Mouse (Mus musculus) limb, embryonic 15.5 days (tissue): ENCODE measurements around the gene Pros1. TPM values are rescaled to one million over a fixed set of nuclear protein-coding genes. Genes with fewer than 3 reads are reported as not detected.

ENCODE experiments used
- ATAC-seq: fragments of 200-750 bp; cut with Nextera tagmentation; 2 replicates; pipeline ENCODE4 v1.8.0; 2017; ENCODE audit warnings: low read depth, moderate TSS enrichment; ENCODE audit not compliant: insufficient number of reproducible peaks, low FRiP score, low TSS enrichment
- H3K27ac ChIP-seq: fragments of 300-500 bp; sonication (generic); 2 replicates; pipeline ENCODE4 v1.5.1; 2015; ENCODE audit warnings: moderate library complexity, mild to moderate bottlenecking, inconsistent platforms
- H3K27me3 ChIP-seq: fragments of 300-500 bp; sonication (generic); 2 replicates; pipeline ENCODE4 v1.6.1; 2015; ENCODE audit warnings: inconsistent platforms
- H3K36me3 ChIP-seq: fragments of 300-500 bp; sonication (generic); 2 replicates; pipeline ENCODE4 v1.6.1; 2015; ENCODE audit warnings: inconsistent platforms
- H3K4me1 ChIP-seq: fragments of 300-500 bp; sonication (generic); 2 replicates; pipeline ENCODE4 v1.6.1; 2015; ENCODE audit warnings: inconsistent platforms
- H3K4me2 ChIP-seq: fragments of 300-500 bp; sonication (generic); 2 replicates; pipeline ENCODE4 v1.6.1; 2015; ENCODE audit warnings: mild to moderate bottlenecking, inconsistent platforms
- H3K4me3 ChIP-seq: fragments of 300-500 bp; sonication (generic); 2 replicates; pipeline ENCODE4 v1.5.1; 2015; ENCODE audit warnings: mild to moderate bottlenecking, inconsistent platforms
- H3K9ac ChIP-seq: fragments of 300-500 bp; sonication (generic); 2 replicates; pipeline ENCODE4 v1.6.1; 2015; ENCODE audit warnings: inconsistent platforms
- H3K9me3 ChIP-seq: fragments of 300-500 bp; sonication (generic); 2 replicates; pipeline ENCODE4 v1.6.1; 2016; ENCODE audit warnings: inconsistent platforms
- WGBS: fragments of 180-500 bp; shearing (Covaris S2); methylation state at CpG from one replicate; pipeline ENCODE4 v1.1.7; 2015; 5-methylcytosine and 5-hydroxymethylcytosine counted together
- microRNA-seq: library from miRNA; unstranded; fragments of <30 nt; microRNA quantifications from one replicate; pipeline ENCODE4, GENCODE M21; 2016
- polyA plus RNA-seq: library from polyadenylated mRNA; unstranded; fragments of >200 nt; fragmentation: Nextera tagmentation; extraction: Ambion mirVana; gene quantifications from 2 replicates; pipeline ENCODE4 v1.2.1, GENCODE M21; 2015

The Pros1 gene
- polyA plus RNA-seq, 1 experiment from 2014 or later = 52.9 TPM

DNA sequence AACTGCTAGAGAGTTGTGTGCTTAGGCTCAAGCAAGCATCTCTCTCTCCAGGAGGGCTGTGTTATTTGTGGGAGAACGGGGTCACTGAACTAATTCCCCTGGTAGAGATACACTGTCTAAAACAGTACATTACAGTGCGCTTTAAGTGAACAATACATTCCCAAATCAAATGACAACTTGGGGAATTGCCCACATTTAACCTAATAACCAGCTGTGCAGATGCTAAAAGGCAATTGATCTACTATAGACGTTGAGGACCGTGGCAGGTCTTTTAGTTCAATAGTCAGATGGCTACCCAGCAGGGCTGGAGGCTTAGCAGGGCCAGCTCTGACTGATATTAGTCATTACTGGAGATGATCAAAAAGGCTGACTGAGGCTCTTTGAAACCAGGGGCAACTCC, 104.4 kb downstream of the Pros1 start:
- no peaks in the 10 kb centered on the region for H3K4me1 ChIP-seq
- WGBS = 57% methylated on average over 4 of the region's 4 CpGs
- H3K9me3 ChIP-seq = no peaks in the 10 kb centered on the region
- no peak overlapping the region for H3K4me2 ChIP-seq
- no peak overlapping the region for H3K27ac ChIP-seq
- H3K27me3 ChIP-seq = no peaks in the 10 kb centered on the region
- no peaks in the 10 kb centered on the region for H3K36me3 ChIP-seq
- no peak overlapping the region for H3K4me3 ChIP-seq
- no peak for ATAC-seq
- H3K9ac ChIP-seq = no peak overlapping the region

DNA sequence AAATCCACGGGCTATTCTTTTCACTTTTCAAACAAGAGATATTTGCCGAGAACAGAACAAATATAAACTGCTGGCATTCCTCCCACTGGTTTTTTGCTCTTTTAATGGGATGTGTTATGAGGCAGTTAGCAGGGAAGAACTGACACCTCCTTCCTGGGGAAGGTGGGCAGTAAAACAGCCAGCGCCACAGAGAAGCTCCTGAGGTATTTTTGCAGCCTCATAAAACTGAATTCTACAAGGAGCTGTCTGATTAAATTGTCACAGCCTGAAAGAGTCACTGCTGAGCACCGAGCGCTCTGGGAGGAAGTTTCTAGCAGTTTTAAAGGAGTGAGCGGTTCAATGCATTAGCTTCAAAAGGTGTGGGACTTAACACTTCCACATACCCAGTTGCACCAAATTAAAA, 110.3 kb downstream of the Pros1 start:
- H3K4me1 ChIP-seq = no peaks in the 10 kb centered on the region
- H3K36me3 ChIP-seq = no peaks in the 10 kb centered on the region
- H3K27ac ChIP-seq = no peak overlapping the region
- H3K4me3 ChIP-seq = no peak overlapping the region
- H3K9me3 ChIP-seq = no peaks in the 10 kb centered on the region
- no peaks in the 10 kb centered on the region for H3K27me3 ChIP-seq
- H3K9ac ChIP-seq = no peak overlapping the region
- H3K4me2 ChIP-seq = no peak overlapping the region
- ATAC-seq = no peak
- WGBS = 12% methylated on average over 6 of the region's 6 CpGs

DNA sequence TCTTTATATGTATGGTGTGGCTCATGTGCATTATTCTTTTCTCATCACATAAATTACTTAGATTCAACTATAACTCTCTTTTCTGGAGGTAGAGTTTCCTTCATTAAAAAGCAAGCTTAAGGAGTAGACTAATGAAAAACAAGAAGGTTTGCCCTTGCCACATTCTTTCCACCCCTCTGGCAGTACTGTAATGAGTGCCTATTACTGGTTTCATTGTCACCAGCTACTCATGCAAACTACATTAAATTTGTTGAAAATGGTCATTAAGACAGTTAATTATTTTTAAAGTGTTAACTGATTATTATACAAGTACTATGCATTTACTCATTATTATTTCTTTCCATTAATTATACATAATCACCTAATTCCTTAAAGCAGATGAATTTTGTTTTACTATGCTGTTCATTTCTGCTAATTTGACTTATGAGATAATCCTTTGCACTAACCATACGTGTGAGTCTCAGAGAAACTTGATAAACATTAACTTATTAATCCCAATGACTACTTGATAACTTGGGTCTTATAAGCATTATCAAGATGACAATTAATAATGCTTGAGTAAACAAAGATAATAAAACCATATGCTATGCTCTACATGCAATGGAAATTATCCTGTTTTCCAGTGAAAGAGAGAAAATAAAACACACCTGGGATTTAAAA, 117.7 kb downstream of the Pros1 start:
- Histone ChIP-seq H3K36me3 (no peaks in the 10 kb centered on the region), H3K4me2 (no peak overlapping the region), H3K27ac (no peak overlapping the region), H3K9ac (no peak overlapping the region), H3K4me3 (no peak overlapping the region), H3K4me1 (no peaks in the 10 kb centered on the region), H3K9me3 (no peaks in the 10 kb centered on the region), H3K27me3 (no peaks in the 10 kb centered on the region)
- WGBS = 54% methylated on average over 1 of the region's 1 CpGs
- no peak for ATAC-seq

DNA sequence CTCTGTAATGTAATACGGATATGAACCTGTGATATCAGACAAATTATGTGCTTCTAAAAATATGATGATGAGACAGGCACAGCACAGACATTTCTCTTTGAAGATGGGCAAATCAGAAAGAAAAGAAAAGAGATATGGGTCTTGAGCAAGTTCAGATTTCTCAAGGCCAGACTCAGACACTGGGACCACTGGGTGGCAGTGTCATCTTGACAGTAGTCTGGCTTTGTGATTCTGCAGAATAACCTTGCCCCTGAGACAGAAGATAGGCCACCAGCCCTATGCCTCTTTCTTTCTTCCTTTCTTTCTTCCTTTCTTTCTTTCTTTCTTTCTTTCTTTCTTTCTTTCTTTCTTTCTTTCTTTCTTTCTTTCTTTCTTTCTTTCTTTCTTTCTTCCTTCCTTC, 120.8 kb downstream of the Pros1 start:
- WGBS = 73% methylated on average over 1 of the region's 1 CpGs
- Histone ChIP-seq H3K4me3 (no peak overlapping the region), H3K27ac (no peak overlapping the region), H3K27me3 (no peaks in the 10 kb centered on the region), H3K9ac (no peak overlapping the region), H3K4me2 (no peak overlapping the region), H3K9me3 (no peaks in the 10 kb centered on the region), H3K36me3 (no peaks in the 10 kb centered on the region), H3K4me1 (no peaks in the 10 kb centered on the region)
- no peak for ATAC-seq

Small RNA genes lying within 50 kb of the gene (microRNA-seq; reads per million reads assigned to microRNA genes)
- not detected for gene Gm25986

Other genes with a start within 250 kb of the Pros1 start
- 7.6 and 8.1 TPM in 2 replicates for gene Nsun3, start 67.5 kb upstream of the Pros1 start, polyA plus RNA-seq
- 1.7 and 2.1 TPM in 2 replicates for gene Stx19, start 39.6 kb upstream of the Pros1 start, polyA plus RNA-seq
- gene Arl13b, start 7.3 kb upstream of the Pros1 start, polyA plus RNA-seq = 25.2 and 27.3 TPM in 2 replicates